Mouse (Mus musculus) megakaryocyte progenitor cell, adult 5-6 weeks (primary cell): ENCODE results near the gene Olfr97. TPM values are rescaled to one million over a fixed set of nuclear protein-coding genes. Genes with fewer than 3 reads are reported as not detected.

ENCODE experiments used
- ATAC-seq: replicated peaks from 2 replicates; pipeline ENCODE4 v1.8.0; 2016; ENCODE audit warnings: mild to moderate bottlenecking, moderate TSS enrichment, inconsistent platforms; ENCODE audit not compliant: poor library complexity
- total RNA-seq, 2 experiments: library from RNA; stranded (forward) in 1 of 2; stranded (reverse) in 1 of 2; fragments of 157-497, 149-512 nt in 1 of 2; fragments of 200-1000 nt in 1 of 2; gene quantifications; 2 replicates each; pipeline versions ENCODE4 v1.2.3 to v1.2.4; 2015 to 2017

The Olfr97 gene
- total RNA-seq, 2 experiments from 2014 or later, result not detected

GRCm38 (mm10) chr17:37196845-37197724 is 40.0 kb downstream of the Olfr97 start:
- peak; percentile 50 for ATAC-seq

- ATAC-seq, result no peak
Measured at GRCm38 (mm10) chr17:37194782-37195181, 42.3 kb downstream of the Olfr97 start.

GRCm38 (mm10) chr17:37193656-37194055 is 43.5 kb downstream of the Olfr97 start, which contains the start of gene Ubd:
Gene Ubd, plus strand, starts transcription at chr17:37193892.
- no peak for ATAC-seq

GRCm38 (mm10) chr17:37193032-37193431 is 44.1 kb downstream of the Olfr97 start:
- no peak for ATAC-seq

- ATAC-seq, result no peak
Measured at GRCm38 (mm10) chr17:37190711-37191110, 46.4 kb downstream of the Olfr97 start.

GRCm38 (mm10) chr17:37185474-37185873 is 51.7 kb downstream of the Olfr97 start:
- no peak for ATAC-seq

Other genes with a start within 250 kb of the Olfr97 start
- gene H2-M5, start 247.8 kb downstream of the Olfr97 start, total RNA-seq (2015), result not detected in 2 replicates
- gene H2-M5, start 247.8 kb downstream of the Olfr97 start, total RNA-seq (2017), result not detected in 2 replicates
- gene Zfp57, start 236.2 kb downstream of the Olfr97 start, total RNA-seq (2015), result 0.22 TPM in 1 of 2 replicates, not detected in the other
- gene Zfp57, start 236.2 kb downstream of the Olfr97 start, total RNA-seq (2017), result 0.25 TPM in 1 of 2 replicates, not detected in the other
- gene Mog, start 213.9 kb downstream of the Olfr97 start, total RNA-seq (2015), result not detected in 2 replicates
- gene Mog, start 213.9 kb downstream of the Olfr97 start, total RNA-seq (2017), result not detected in 2 replicates
- gene Gabbr1, start 191.4 kb downstream of the Olfr97 start, total RNA-seq (2015), result 2.6 and 4.3 TPM in 2 replicates
- 0.25 and 0.91 TPM in 2 replicates for gene Gabbr1, start 191.4 kb downstream of the Olfr97 start, total RNA-seq (2017)
- not detected in 2 replicates for gene Olfr90, start 148.8 kb downstream of the Olfr97 start, total RNA-seq (2015)
- gene Olfr90, start 148.8 kb downstream of the Olfr97 start, total RNA-seq (2017), result not detected in 2 replicates
- not detected in 2 replicates for gene Olfr91, start 139.1 kb downstream of the Olfr97 start, total RNA-seq (2015)
- not detected in 2 replicates for gene Olfr91, start 139.1 kb downstream of the Olfr97 start, total RNA-seq (2017)
- gene Olfr92, start 117.2 kb downstream of the Olfr97 start, total RNA-seq (2015), result not detected in 2 replicates
- not detected in 2 replicates for gene Olfr92, start 117.2 kb downstream of the Olfr97 start, total RNA-seq (2017)
- not detected in 2 replicates for gene Olfr93, start 75.8 kb downstream of the Olfr97 start, total RNA-seq (2015)
- gene Olfr93, start 75.8 kb downstream of the Olfr97 start, total RNA-seq (2017), result not detected in 2 replicates
- 0.22 TPM in 1 of 2 replicates, not detected in the other for gene Ubd, start 43.4 kb downstream of the Olfr97 start, total RNA-seq (2015)
- gene Ubd, start 43.4 kb downstream of the Olfr97 start, total RNA-seq (2017), result 0.27 TPM in 1 of 2 replicates, not detected in the other
- gene Olfr94, start 36.3 kb downstream of the Olfr97 start, total RNA-seq (2015), result not detected in 2 replicates
- gene Olfr94, start 36.3 kb downstream of the Olfr97 start, total RNA-seq (2017), result not detected in 2 replicates
- not detected in 2 replicates for gene Olfr95, start 24.2 kb downstream of the Olfr97 start, total RNA-seq (2015)
- gene Olfr95, start 24.2 kb downstream of the Olfr97 start, total RNA-seq (2017), result not detected in 2 replicates
- not detected in 2 replicates for gene Olfr96, start 17.2 kb downstream of the Olfr97 start, total RNA-seq (2015)
- not detected in 2 replicates for gene Olfr96, start 17.2 kb downstream of the Olfr97 start, total RNA-seq (2017)
- gene Olfr98, start 26.4 kb upstream of the Olfr97 start, total RNA-seq (2015), result not detected in 2 replicates
- not detected in 2 replicates for gene Olfr98, start 26.4 kb upstream of the Olfr97 start, total RNA-seq (2017)
- gene H2-M3, start 32.9 kb upstream of the Olfr97 start, total RNA-seq (2015), result 11.0 and 11.6 TPM in 2 replicates
- 23.5 and 27.3 TPM in 2 replicates for gene H2-M3, start 32.9 kb upstream of the Olfr97 start, total RNA-seq (2017)
- not detected in 2 replicates for gene Olfr99, start 46.1 kb upstream of the Olfr97 start, total RNA-seq (2015)
- not detected in 2 replicates for gene Olfr99, start 46.1 kb upstream of the Olfr97 start, total RNA-seq (2017)
- gene Olfr101, start 67.0 kb upstream of the Olfr97 start, total RNA-seq (2015), result not detected in 2 replicates
- not detected in 2 replicates for gene Olfr101, start 67.0 kb upstream of the Olfr97 start, total RNA-seq (2017)
- not detected in 2 replicates for gene Olfr102, start 79.7 kb upstream of the Olfr97 start, total RNA-seq (2015)
- not detected in 2 replicates for gene Olfr102, start 79.7 kb upstream of the Olfr97 start, total RNA-seq (2017)
- not detected in 2 replicates for gene Olfr103, start 102.4 kb upstream of the Olfr97 start, total RNA-seq (2015)
- gene Olfr103, start 102.4 kb upstream of the Olfr97 start, total RNA-seq (2017), result not detected in 2 replicates
- gene Olfr104-ps, start 122.3 kb upstream of the Olfr97 start, total RNA-seq (2015), result not detected in 2 replicates
- not detected in 2 replicates for gene Olfr104-ps, start 122.3 kb upstream of the Olfr97 start, total RNA-seq (2017)
- gene Olfr105-ps, start 141.7 kb upstream of the Olfr97 start, total RNA-seq (2015), result not detected in 2 replicates
- not detected in 2 replicates for gene Olfr105-ps, start 141.7 kb upstream of the Olfr97 start, total RNA-seq (2017)
- gene Olfr106-ps, start 153.1 kb upstream of the Olfr97 start, total RNA-seq (2015), result not detected in 2 replicates
- not detected in 2 replicates for gene Olfr106-ps, start 153.1 kb upstream of the Olfr97 start, total RNA-seq (2017)
- not detected in 2 replicates for gene Olfr107, start 161.9 kb upstream of the Olfr97 start, total RNA-seq (2015)
- gene Olfr107, start 161.9 kb upstream of the Olfr97 start, total RNA-seq (2017), result not detected in 2 replicates
- not detected in 2 replicates for gene Olfr108, start 208.2 kb upstream of the Olfr97 start, total RNA-seq (2015)
- not detected in 2 replicates for gene Olfr108, start 208.2 kb upstream of the Olfr97 start, total RNA-seq (2017)
- gene Olfr109, start 221.6 kb upstream of the Olfr97 start, total RNA-seq (2015), result not detected in 2 replicates
- gene Olfr109, start 221.6 kb upstream of the Olfr97 start, total RNA-seq (2017), result not detected in 2 replicates
- gene H2-M2, start 246.2 kb upstream of the Olfr97 start, total RNA-seq (2015), result not detected in 2 replicates
- not detected in 2 replicates for gene H2-M2, start 246.2 kb upstream of the Olfr97 start, total RNA-seq (2017)